Mouse (Mus musculus) T-helper 17 cell (primary cell): ENCODE measurements around the gene Fam118b.

Experiments used
- in situ Hi-C, 2 experiments: fragments of 300-600 bp; cut with MboI, MseI; formaldehyde crosslinking; loops; 1 replicate in 1 of 2; 2 replicates in 1 of 2; pipeline ENCODE4 v1.15.1; 2025; ENCODE audit warnings: high pct_unique_total_duplicates in 2 of 2

Fam118b gene

DNA sequence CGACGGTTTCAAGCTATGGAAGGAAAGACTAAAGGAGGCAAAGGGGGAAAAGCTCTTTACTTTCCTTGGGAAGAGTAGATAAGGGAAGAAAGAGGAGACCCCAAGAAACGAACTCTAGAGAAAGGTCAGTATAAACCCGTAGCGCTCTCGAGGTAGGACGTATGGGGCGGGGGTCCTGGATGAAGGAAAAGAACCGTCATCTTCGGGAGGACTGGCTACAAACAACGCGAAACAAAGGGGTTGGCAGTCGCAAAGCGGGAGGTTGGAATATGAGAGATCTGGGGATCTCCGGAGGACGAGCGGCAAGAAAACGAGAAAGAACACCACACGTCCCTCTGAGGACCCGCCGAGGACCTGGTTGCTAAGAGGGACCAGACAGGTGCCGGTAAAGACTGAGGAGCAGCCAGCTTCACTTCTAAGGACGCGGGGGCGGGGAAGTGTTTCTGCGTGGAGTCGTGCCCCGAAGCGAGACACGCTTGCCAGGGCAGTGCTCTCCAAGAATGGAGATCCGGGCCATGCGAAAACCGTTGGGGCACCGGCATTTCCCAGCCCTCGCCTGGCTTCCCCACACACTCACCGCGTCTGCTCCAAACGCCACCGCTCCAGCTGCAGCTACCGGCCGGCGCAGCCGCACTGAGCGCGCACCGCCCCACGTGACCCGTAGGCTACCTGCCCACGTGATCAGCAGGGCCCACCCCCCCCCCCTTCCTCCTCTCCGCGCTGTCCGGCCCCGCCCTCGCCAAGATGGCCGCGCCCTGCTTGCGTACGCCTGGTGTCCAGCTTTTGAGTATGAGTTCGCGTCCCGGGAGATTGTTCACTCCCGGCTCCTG, at the start of gene Fam118b, which contains the start of gene Rpusd4:
Gene Fam118b (minus strand): TSS at position 660 of the 830 bp plus-strand sequence.
Gene Rpusd4 (plus strand): TSS at position 720 of the 830 bp plus-strand sequence.
- in situ Hi-C loops: loop anchor here (5.0 kb wide), 1 partner anchor 55 kb away; the partner anchor contains the start of gene Foxred1 (in 2 of the 2)

DNA sequence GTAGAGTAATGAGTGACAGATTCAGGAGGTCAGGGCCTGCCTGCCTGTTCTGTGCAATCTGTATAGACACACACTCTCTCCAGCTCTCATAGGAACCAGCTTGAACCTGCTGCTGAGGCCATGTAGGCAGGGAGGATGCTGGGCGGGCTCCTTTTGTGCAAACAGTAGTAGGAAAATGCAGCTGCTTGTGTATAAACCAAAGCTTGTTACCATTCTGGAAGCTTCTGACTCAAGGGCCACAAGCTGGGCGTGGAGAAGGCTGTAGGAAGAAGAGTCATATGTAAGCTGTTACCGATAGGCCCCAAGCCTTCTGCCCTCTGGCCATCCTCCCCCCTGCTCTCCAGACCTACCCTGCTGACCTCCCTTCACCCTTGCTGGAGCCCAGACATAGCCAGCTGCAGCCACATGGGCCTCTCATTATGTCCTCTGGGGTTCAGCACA, 49.2 kb upstream of the Fam118b start:
- in situ Hi-C loops: no loop called here

DNA sequence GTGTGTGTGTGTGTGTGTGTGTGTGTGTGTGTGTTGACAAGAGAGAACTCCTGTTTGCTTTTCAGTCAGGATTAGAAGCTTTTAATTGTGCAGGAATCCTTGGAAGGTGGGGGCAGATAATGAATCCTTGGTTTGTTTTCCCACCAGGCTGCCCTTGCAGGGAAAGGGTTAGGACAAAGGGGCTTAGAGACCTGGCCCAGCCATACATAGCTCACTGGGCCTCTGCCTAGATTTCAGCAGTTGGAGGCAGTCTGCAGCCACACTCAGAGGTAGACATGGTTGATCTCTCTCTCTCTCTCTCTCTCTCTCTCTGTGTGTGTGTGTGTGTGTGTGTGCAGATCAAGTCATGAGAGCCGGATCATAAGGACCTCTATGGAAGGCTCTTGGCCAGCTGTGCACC, 46.6 kb upstream of the Fam118b start:
- in situ Hi-C loops: no loop called here

DNA sequence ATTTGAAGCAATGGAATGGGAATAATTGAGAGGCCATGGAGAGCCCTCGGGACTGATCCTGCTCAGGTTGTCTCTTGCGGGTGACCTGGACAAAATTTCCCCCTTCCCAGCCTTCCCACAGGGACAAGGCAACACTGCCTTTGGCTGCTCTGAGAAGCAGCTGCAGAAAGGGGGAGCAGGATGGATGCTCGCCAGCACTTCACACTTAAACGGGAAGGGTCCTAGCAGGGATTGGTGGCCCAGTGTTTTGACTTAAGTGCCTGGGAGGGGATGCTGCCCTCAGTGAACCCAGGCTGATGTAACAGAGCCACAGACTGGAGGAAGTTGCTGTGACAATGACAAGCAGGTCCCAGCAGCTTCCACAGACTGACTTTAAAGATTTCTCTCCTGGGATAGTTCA, 46.0 kb upstream of the Fam118b start:
- in situ Hi-C loops: no loop called here

DNA sequence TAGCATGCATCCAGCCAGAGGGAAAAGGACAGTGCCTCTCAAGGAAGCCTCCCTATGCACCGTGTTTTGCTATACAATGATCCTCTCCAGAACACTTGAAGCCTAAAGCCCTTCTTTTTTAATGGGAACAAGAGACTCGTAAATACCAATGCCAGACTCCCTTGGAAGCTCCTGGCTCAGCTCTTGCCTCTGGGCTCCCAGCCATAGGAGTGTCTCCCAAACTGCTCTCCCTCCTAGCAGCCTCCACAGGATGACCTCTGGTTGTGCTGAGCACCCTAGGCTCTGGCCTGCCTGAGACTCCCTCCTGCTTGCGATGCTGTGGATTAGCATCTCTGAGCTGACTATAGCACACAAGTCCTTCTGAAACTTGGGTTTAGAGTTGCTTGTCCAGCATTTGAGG, 44.9 kb upstream of the Fam118b start:
- in situ Hi-C loops: no loop called here

DNA sequence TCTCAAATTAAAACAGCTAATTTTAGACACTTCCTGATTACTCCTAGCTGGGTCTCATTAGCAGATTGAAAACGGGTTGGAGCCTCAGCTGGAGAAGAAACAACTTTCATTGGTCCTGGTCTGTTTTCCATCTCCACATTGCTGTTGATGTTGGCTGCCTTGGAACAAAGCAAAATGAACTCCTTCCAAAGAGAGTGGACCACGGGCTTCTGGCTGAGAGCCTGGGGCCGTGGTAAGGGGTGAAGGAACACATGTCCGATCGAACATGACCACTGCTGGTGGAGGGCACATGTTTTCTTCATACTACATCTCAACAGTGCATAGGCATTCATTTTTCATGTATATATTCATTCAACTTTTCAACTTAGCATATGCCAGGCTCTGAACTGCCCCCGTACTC, 42.8 kb upstream of the Fam118b start:
- in situ Hi-C loops: no loop called here

DNA sequence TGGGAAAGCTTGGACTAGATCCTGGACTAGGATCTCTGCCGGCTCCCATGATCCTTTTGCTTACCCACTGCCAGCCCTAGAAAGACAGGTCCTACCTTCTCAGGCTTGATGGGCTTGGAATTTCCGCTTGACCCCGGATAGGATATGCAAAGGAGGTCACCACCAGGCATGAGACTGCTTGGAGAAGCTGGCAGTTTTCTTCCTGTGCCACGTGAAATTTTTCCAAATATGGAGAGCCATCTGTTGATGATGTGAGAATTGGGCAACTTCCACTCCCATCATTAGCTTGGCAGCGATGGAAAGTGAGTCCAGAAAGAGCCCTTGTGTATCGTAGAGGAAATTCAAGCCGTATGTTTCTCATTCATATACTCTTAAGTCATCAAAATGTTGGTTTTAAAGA, 39.9 kb upstream of the Fam118b start:
- in situ Hi-C loops: no loop called here

DNA sequence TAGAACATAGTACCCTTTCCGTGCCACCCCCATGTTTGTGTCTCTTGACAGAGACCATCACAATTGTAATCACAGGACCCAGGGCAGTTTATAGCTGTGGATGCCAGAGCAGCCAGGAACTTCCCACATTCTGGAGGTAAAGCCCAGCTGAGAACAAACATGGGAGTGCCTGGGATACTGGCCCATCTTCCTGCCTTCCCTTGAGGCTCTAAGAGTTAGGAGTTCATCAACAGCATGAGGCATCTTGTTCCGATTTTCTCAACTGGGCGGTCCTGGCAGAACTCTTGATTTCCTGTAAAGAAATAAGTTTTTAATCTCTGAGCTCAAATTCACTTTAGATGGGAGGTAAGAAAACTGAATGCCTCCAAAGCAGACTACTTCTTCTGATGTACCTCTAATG, 34.6 kb upstream of the Fam118b start:
- in situ Hi-C loops: no loop called here

DNA sequence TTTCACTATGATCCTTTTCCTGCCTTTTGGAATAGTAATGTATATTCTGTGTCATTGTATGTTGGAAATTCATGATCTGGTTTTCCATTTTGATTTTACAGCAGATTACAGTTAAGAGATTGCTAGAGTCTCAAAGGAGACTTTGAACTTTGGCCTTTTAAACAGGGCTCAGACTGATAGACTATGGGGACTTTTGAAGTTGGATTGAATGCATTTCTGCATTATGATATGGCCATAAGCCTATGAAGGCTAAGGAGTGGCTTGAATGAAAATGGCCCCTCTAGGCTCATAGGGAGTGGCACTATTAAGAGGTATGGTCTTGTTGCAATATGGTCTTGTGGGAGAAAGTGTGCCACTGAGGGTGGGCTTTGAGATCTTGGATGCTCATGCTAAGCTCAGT, 30.2 kb upstream of the Fam118b start:
- in situ Hi-C loops: loop anchor here (5.0 to 25.0 kb wide), 3 partner anchors 115 to 957 kb away; partner anchors contain the start of gene Cdon (in 1 of the 2)

DNA sequence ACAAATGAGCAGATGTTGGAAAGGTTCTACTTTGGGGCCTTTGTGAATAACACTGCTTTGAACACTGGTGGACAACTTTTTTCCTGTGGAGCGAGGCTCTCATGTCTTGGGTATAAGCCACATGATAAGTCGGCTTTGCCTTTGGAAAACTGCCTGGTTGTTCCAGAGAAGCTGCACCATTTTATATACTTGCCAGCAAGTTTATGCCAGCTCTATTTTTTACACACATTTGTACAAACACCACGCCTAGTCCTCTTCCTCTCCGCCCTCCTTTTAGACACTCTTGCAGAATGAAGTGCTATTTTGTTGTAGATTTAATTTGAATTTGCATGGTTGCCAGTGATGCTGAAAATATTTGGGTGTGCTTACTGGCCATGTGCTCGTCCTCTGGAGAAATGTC, 25.9 kb upstream of the Fam118b start:
- in situ Hi-C loops: loop anchor here (10.0 to 25.0 kb wide), 2 partner anchors 119 to 961 kb away; partner anchors contain the start of gene Cdon (in 1 of the 2)

DNA sequence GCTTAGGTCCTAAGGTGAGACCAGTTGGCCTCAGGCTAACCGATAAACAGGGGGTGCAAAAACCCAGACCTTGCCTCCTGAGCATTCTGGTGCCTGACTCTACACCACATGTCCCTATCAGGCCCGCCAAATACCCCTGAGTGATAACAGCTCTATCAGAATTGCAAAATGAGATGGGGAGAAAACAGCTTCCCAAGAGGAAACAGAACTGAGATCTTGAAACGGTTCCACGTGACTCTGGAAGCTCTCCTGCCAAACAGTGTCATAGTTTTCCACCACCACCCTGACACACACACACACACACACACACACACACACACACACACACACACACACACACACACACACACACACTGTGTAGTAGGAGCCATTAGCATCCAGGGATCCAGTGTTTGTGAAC, 23.3 kb upstream of the Fam118b start:
- in situ Hi-C loops: loop anchor here (10.0 to 25.0 kb wide), 2 partner anchors 121 to 964 kb away; partner anchors contain the start of gene Cdon (in 1 of the 2)

DNA sequence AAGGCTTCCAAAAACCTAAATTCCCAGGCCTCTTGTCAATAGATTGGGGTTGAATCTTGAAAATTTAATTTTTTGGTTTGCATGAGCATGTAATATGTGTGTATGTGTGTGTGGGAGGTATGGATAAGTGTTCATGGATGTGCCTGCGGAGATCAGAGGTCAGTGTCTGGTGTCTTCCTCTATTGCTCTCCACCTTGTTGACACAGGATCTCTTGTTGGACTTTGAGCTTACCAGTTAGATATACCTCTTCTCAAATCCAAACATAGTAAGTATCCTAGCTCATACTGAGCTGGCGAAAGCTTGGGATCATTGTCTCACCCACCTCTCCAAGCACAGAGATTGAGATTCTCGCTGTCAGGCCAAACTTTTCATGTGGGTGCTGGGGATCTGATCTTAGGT, 22.8 kb upstream of the Fam118b start:
- in situ Hi-C loops: loop anchor here (10.0 to 25.0 kb wide), 2 partner anchors 122 to 964 kb away; partner anchors contain the start of gene Cdon (in 1 of the 2)

DNA sequence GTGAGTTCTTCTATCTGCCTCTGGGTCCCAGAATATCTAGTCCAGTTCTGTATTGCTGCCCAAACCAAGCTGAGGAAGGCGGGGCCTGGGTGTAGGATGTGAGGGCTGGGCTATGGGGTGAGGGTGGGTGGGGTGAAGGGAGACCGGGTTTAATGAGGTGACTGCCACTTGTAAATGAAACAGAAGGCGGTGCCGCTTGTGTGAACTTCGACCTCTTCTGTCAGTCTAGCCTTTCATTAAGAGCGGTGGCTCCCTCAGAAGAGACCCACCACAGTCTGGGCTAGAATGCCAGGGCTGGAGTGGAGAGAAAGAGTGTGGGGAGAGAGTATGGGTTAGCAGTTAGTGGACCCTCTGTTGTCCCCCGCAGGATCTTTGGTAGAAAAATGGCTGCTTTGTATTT, 22.4 kb upstream of the Fam118b start:
- in situ Hi-C loops: loop anchor here (5.0 to 25.0 kb wide), 3 partner anchors 122 to 965 kb away; partner anchors contain the start of gene Cdon (in 1 of the 2)

DNA sequence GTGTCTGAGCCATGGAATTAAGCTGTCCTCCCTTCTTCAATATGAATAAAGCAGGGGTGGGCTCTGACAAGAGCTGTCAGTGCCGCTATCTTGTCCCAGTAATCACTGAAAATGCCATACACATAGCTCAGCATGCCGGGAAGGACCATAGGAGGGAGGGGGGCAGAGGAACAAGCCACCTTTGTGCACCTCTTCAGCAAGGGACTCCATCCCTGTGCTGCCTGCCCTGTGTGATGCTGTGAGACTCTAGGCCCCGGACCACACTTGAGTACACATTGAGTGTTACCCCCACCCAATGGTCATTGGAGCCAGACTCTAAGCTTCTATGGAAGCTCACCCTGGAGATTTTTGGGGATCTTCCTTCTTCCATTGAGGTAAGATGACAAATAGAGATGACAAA, 18.7 kb upstream of the Fam118b start:
- in situ Hi-C loops: loop anchor here in 1 of 2 experiments (5.0 to 25.0 kb wide), 2 partner anchors 126 to 246 kb away; partner anchors contain the start of gene Cdon

DNA sequence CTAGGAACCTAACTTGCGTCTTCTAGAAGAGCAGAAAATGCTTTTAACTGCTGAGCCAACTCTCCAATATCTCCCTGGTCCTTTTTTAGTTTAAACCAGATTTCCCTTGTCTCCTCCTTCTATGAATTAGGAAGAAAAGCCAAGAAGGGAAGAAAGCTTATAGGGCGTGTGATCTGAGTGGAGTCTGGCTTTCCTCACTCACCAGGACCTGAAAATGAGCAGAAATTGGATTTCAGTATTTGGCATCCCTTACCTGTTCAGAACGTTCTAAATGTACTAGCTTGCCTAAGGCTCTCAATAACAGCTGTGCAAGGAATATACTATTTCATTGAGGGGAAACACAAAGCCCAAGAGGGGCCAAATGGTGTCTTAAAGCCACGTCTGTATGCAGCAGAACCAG, 16.7 kb upstream of the Fam118b start:
- in situ Hi-C loops: loop anchor here (5.0 to 25.0 kb wide), 3 partner anchors 48 to 248 kb away; partner anchors contain the start of gene Cdon (in 1 of the 2)

DNA sequence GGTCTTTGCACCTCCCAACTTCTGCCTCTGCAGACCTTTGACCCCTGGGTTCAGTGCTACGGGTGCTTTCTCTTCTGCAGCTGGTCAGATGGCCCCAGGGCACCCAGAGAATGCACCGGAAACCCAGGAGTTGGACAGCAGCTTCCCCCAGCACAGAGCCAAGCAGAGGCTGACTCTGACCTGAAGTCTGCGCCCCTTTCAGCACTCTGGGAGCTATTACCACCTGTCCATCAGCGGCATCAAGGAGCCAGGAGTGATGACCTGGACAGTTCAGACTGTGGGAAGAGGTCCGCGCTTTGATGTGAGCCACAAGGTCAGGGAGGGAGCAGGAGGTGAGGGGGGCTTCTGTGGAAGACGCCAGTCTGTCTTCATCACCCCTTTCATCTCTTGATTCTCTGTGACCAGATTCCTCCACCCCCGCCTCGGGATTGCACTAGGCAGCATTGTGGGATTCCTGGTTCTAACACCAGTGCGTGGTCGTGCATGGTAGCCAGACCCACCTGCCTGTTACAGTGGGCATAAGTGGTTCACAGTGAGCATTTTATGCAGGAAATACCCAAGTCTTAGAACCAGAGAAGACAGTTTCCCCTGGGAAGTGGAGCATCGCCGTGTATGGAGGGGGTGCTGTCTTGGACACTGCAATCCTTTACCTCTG, 15.9 kb upstream of the Fam118b start:
- in situ Hi-C loops: loop anchor here (5.0 to 25.0 kb wide), 3 partner anchors 49 to 249 kb away; partner anchors contain the start of gene Cdon (in 1 of the 2)

DNA sequence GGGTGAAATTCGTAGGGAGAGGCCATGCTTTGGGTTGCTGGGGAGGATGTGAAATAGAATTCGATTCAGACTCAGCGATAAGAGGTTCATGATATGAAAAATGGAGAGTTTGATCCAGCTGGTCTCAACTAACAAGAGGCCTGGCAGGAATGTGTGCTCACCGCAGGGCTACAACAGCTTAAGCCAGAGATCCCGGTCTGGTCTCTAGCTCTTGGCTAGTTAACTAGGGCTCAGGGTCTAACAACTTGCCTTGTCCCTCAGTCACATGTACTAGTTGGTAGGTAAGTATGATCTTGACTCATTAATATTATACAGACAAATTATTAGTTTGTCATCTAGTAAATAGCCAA, 15.2 kb upstream of the Fam118b start:
- in situ Hi-C loops: loop anchor here (5.0 to 25.0 kb wide), 3 partner anchors 49 to 249 kb away; partner anchors contain the start of gene Cdon (in 1 of the 2)

DNA sequence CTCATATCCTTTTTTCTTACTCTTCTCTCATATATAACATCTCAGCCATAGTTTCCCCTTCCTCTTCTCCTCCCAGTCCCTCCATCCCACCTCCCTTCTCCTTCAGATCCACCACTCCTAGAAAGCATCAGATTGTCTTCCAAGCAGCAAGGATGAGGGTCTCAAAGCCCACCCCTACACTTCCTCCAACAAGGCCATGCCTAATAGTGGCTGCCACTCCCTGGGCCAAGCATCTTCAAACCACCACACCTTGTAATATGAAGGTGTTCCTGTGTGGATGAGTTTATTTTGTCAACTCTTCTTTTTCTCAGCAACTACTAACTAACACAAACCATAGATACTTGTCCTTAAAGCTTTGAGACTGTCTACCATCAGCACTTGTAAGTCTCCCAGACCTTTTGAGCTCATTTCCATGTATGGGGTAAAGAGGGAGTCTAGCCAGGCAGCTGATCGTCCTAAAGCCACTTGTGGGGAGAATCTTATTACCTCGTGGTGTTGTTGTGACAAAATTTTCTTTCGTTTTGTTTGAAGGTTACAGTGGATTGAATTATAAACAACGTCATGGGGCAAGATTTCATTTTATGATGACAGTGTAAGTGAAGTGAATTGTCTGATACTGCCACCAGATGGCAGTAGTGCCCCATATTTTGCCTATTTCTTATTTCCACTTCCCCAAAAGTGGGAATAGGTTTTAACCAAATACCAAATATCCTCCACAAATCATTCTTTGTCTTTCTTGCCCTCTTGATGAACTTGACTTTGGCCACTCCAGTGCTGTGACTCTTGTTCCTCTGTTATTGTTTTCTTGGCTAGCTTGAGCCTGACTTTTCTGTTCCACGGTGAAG, 14.6 kb upstream of the Fam118b start:
- in situ Hi-C loops: loop anchor here (5.0 to 25.0 kb wide), 3 partner anchors 50 to 250 kb away; partner anchors contain the start of gene Cdon (in 1 of the 2)

DNA sequence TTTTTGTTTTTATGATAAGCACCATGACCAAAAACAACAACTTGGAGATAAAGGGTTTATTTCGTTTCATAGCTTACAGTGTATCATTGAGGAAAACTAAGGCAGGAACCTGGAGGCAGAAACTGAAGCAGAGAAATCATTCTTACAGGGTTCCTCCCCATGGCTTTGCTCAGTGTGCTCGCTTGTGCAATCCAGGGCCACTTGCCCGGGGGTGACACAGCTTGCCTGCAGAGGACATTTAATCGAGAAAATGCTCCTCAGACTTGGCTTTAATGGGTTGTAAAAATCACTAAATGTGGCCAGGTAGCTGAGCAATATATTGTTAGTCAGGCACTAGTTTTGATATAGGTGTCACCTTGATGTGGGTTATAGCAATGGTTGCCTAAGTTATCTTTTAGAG, 10.8 kb upstream of the Fam118b start:
- in situ Hi-C loops: loop anchor here in 1 of 2 experiments (25.0 kb wide), 1 partner anchor 134 kb away; the partner anchor contains the start of gene Cdon

DNA sequence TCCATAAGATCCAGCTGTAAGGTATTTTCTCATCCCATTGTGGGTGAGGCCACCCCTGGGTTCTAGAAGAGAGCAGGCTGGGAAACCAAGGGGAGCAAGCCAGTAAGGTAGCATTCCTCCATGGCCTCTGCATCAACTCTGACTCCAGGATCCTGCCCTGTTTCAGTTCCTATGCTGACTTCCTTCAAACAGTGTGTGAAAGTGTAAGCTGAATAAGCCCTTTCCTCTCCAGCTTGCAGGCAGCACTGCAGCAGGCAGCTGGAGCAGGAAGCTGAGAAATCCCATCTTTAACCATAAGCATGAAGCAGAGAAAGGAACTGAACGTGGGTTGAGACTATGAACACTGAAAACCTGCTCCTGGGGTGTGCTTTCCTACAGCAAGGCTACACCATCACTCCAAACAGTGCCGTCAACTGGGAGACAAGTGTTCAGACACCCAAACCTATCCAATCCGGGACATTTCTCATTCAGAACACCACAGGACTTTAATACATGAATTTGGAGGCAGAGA, 10.3 kb upstream of the Fam118b start:
- in situ Hi-C loops: loop anchor here in 1 of 2 experiments (25.0 kb wide), 1 partner anchor 134 kb away; the partner anchor contains the start of gene Cdon
